Comparison of ENCODE assay signal across 18 mouse cellular contexts in the genomic region with DNA sequence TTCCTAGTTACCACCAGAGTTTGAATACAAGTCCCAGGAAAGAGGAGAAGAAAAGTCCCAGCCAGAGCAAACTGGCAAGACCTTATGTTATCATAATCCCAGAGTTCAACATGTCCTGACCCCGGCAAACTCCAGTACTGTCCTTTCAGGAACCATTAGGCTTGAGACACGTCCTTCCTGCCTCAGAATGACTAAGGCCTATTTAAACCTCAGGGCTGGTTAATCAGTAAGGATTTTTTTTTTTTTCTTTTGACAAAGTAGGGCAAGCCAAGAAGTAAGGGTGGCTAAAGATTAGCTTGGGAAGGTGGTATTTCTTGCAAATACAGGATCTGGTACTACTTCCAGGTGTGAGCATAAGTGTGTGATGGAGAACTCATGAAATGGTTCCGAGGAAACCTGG. TPM values are rescaled to one million over a fixed set of nuclear protein-coding genes. Genes with fewer than 3 reads are reported as not detected.
DNase-seq lines count a peak whose midpoint lies in the region; ATAC-seq and TF ChIP-seq lines count a peak whose summit lies in the region.
"Had no signal": no experiment of that assay in that cellular context is flagged by ENCODE, and none has a peak within 500 bp of the region (broad histone marks: within the 10 kb centered on the region; RNA-seq: fewer than 3 reads in every experiment).

No protein-coding gene starts in this region.

- peak; percentile 48; the same call in 1 of the 2 replicates for ATAC-seq in liver, embryonic 16.5 days (ENCODE audit: low read depth)
- ATAC-seq: forebrain, embryonic 14.5 days; lung, postnatal 0 days had no signal

- H3K27me3 ChIP-seq in liver, embryonic 16.5 days (ENCODE audit: control insufficient read depth, insufficient read depth, low read depth, low read length) = no peaks in the 10 kb centered on the region
- H3K27me3 ChIP-seq in kidney, adult 2 months (replicated peaks; ENCODE audit: control insufficient read depth, insufficient read depth, low read length) = no peaks in the 10 kb centered on the region
- H3K27me3 ChIP-seq: heart, embryonic 13.5 days; limb, embryonic 15.5 days; neural tube, embryonic 13.5 days had no signal

- H3K9me3 ChIP-seq in liver, embryonic 16.5 days (replicated peaks; ENCODE audit: control insufficient read depth, low read length) = no peaks in the 10 kb centered on the region
- H3K9me3 ChIP-seq: G1E; heart, embryonic 13.5 days; limb, embryonic 15.5 days; midbrain, embryonic 10.5 days; neural tube, embryonic 13.5 days had no signal

- peaks cover 3% of the 10 kb centered on the region for H3K4me1 ChIP-seq in liver, embryonic 16.5 days (ENCODE audit: control insufficient read depth, low read depth, low read length)
- H3K4me1 ChIP-seq in kidney, adult 2 months (ENCODE audit: control insufficient read depth, insufficient read depth, low read length) = peaks cover 29% of the 10 kb centered on the region; the same call in 1 of the 2 replicates
- H3K4me1 ChIP-seq: heart, embryonic 13.5 days; midbrain, embryonic 10.5 days; neural tube, embryonic 13.5 days had no signal

- H3K36me3 ChIP-seq in liver, embryonic 16.5 days (ENCODE audit: control insufficient read depth, insufficient read depth) = no peaks in the 10 kb centered on the region
- peaks cover 14% of the 10 kb centered on the region for H3K36me3 ChIP-seq in kidney, adult 2 months (ENCODE audit: control insufficient read depth, insufficient read depth, low read length)
- H3K36me3 ChIP-seq: G1E; heart, embryonic 13.5 days; limb, embryonic 15.5 days; midbrain, embryonic 10.5 days; neural tube, embryonic 13.5 days had no signal

- WGBS in liver, embryonic 16.5 days (ENCODE audit: insufficient replicate concordance) = 37% methylated on average over 3 of the region's 3 CpGs
- 21% methylated on average over 3 of the region's 3 CpGs for WGBS in kidney, adult 2 months

- H3K9ac ChIP-seq in liver, embryonic 16.5 days (ENCODE audit: low read depth, low read length) = no peak overlapping the region
- H3K9ac ChIP-seq: heart, embryonic 13.5 days; limb, embryonic 15.5 days; neural tube, embryonic 13.5 days had no signal

- no peak overlapping the region for H3K4me2 ChIP-seq in liver, embryonic 16.5 days (ENCODE audit: low read depth, low read length)
- H3K4me2 ChIP-seq: heart, embryonic 13.5 days; limb, embryonic 15.5 days; neural tube, embryonic 13.5 days had no signal

- no peak overlapping the region for H3K27ac ChIP-seq in liver, embryonic 16.5 days (ENCODE audit: low read length)
- H3K27ac ChIP-seq in kidney, adult 2 months (ENCODE audit: insufficient read depth, low read depth, low read length) = peak overlapping the region; percentile 96
- H3K27ac ChIP-seq: heart, embryonic 13.5 days; limb, embryonic 15.5 days; midbrain, embryonic 10.5 days; neural tube, embryonic 13.5 days had no signal

- no peak for TF ChIP-seq POLR2A in kidney, adult 2 months (IDR thresholded peaks at IDR 0.05; ENCODE audit: low read depth, low read length)

- H3K4me3 ChIP-seq in liver, embryonic 16.5 days (ENCODE audit: low read depth, low read length) = no peak overlapping the region
- H3K4me3 ChIP-seq in kidney, adult 2 months (ENCODE audit: insufficient read depth, low read depth, low read length) = no peak overlapping the region
- H3K4me3 ChIP-seq: heart, embryonic 13.5 days; limb, embryonic 15.5 days; midbrain, embryonic 10.5 days; neural tube, embryonic 13.5 days had no signal

- no peak for TF ChIP-seq CTCF in kidney, adult 2 months (conservative IDR thresholded peaks at IDR 0.05; ENCODE audit: insufficient read depth, insufficient read length, low read depth, low read length)

- no peak for DNase-seq in liver
- DNase-seq in kidney, adult 2 months = peak; percentile 85
- peak; percentile 62 to 82 for DNase-seq in kidney, postnatal 36 days
- no peak for DNase-seq in spleen, adult 12 weeks (ENCODE audit: low spot score)
- DNase-seq in spleen, postnatal 14 days (ENCODE audit: low spot score in 2 of 2) = no peak
- DNase-seq in cerebellum, postnatal 4 days (ENCODE audit: low spot score in 2 of 2) = no peak
- DNase-seq: adrenal gland, postnatal 10 days; cerebellum, adult 8-10 months; gastrocnemius, postnatal 25 days; layer of hippocampus, adult 9-11 months had no signal

RNA-seq across cellular contexts. Expression of a gene that starts 9.9 kb away (rescaled TPM):
- 0.24 TPM in 1 of 2 replicates, not detected in the other for polyA plus RNA-seq in liver, embryonic 16.5 days (2015; fragmentation: Nextera tagmentation; extraction: Ambion mirVana)
- polyA plus RNA-seq in kidney, adult 2 months (2012; rRNA removed) = 0.22 and 0.26 TPM in 2 replicates
- polyA plus RNA-seq: forebrain, embryonic 14.5 days; G1E; heart, embryonic 13.5 days; midbrain, embryonic 10.5 days had no signal

Comparison
In these comparisons a context has a peak if more than half of its experiments do, and no peak if none do; other contexts are left out.
1. DNase-seq: peak in kidney, adult 2 months (single experiment) and kidney, postnatal 36 days (2 of 2); none in liver (single experiment), spleen, adult 12 weeks (single experiment), spleen, postnatal 14 days (0 of 2) and cerebellum, postnatal 4 days (0 of 2).